Mouse (Mus musculus) limb, embryonic 13.5 days (tissue): ENCODE measurements around the gene Eml5. TPM values are rescaled to one million over a fixed set of nuclear protein-coding genes. Genes with fewer than 3 reads are reported as not detected.

ENCODE experiments used
- ATAC-seq: fragments of 200-750 bp; cut with Nextera tagmentation; 2 replicates; pipeline ENCODE4 v1.8.0; 2017; ENCODE audit warnings: low read depth, moderate number of reproducible peaks, moderate TSS enrichment; ENCODE audit not compliant: low FRiP score
- H3K27ac ChIP-seq: fragments of 300-500 bp; sonication (generic); 2 replicates; pipeline ENCODE4 v1.5.1; 2015; ENCODE audit warnings: inconsistent platforms, mild to moderate bottlenecking, moderate library complexity
- H3K27me3 ChIP-seq: fragments of 300-500 bp; sonication (generic); 2 replicates; pipeline ENCODE4 v1.6.1; 2015; ENCODE audit warnings: mild to moderate bottlenecking, inconsistent platforms
- H3K36me3 ChIP-seq: fragments of 300-500 bp; sonication (generic); 2 replicates; pipeline ENCODE4 v1.6.1; 2015; ENCODE audit warnings: inconsistent platforms, mild to moderate bottlenecking, moderate library complexity
- H3K4me1 ChIP-seq: fragments of 300-500 bp; sonication (generic); 2 replicates; pipeline ENCODE4 v1.6.1; 2015; ENCODE audit warnings: inconsistent platforms
- H3K4me2 ChIP-seq: fragments of 300-500 bp; sonication (generic); replicated peaks from 2 replicates; pipeline ENCODE4 v1.6.1; 2015; ENCODE audit warnings: inconsistent platforms, mild to moderate bottlenecking, moderate library complexity
- H3K4me3 ChIP-seq: fragments of 300-500 bp; sonication (generic); 2 replicates; pipeline ENCODE4 v1.5.1; 2015; ENCODE audit warnings: moderate library complexity, mild to moderate bottlenecking, inconsistent platforms
- H3K9ac ChIP-seq: fragments of 300-500 bp; sonication (generic); 2 replicates; pipeline ENCODE4 v1.6.1; 2015; ENCODE audit warnings: mild to moderate bottlenecking, inconsistent platforms
- H3K9me3 ChIP-seq: fragments of 300-500 bp; sonication (generic); 2 replicates; pipeline ENCODE4 v1.6.1; 2016; ENCODE audit warnings: inconsistent platforms
- WGBS: fragments of 180-500 bp; shearing (Covaris S2); methylation state at CpG from one replicate; pipeline ENCODE4 v1.1.7; 2015; 5-methylcytosine and 5-hydroxymethylcytosine counted together
- polyA plus RNA-seq: library from polyadenylated mRNA; unstranded; fragments of >200 nt; fragmentation: Nextera tagmentation; extraction: Ambion mirVana; gene quantifications from 2 replicates; pipeline ENCODE4 v1.2.1, GENCODE M21; 2015

Gene Eml5
- polyA plus RNA-seq: 2.5 and 2.9 TPM in 2 replicates

DNA sequence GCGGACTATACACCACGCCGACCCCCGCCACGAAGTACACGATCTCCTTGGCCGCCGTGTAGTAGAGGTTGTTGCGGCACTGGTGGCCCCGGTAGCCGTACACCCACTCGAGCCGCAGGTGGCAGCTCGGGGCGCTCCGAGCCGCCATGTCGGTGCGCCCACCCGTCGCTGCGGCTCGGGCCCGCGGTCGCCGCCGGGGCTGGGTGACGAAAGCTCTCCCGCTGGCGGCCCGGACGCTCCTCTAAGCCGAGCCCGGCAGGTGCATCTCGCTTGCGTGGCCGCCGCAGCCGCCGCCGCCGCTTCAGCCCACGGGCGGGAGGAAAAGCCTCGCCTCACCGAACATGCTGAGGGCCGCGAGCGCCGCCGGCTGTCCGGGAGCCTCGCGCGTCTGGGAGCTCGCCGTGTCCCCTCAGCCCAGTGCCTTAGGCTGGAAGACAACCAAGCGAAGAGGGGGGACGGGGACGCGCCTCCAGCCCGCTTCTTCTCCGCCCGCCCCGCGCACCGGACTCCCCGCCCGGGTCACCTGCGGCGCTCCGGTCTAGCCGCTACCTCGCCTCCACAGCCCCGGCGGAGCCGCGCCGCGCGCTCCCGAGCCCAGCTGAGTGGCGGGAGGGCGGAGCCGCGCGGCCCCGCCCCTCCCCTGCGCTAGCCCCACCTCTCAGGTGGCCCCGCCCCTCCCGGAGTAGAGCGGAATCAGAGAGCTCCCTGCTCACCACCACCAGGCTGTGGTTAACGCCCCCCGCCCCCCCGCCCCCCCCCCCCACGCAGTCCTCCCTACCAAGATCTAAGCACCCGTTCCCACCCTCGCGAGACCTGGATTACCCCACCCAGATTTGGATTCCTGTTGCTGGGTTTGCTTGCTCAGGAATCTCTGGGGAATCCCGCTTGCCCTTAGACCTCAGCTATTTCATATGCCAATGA, at the start of gene Eml5:
TSS of gene Eml5 (minus strand) at position 604 of the 921 bp plus-strand sequence.
- peak within 1 kb of the TSS; percentile 77 for H3K4me3 ChIP-seq
- peak within 1 kb of the TSS; percentile 93 for H3K4me2 ChIP-seq
- H3K27me3 ChIP-seq: peaks cover 24% of the 10 kb centered on the region
- WGBS: 1% methylated on average over 69 of the region's 101 CpGs
- H3K9ac ChIP-seq: peak within 1 kb of the TSS; percentile 58
- H3K36me3 ChIP-seq: no peaks in the 10 kb centered on the region
- no peaks in the 10 kb centered on the region for H3K9me3 ChIP-seq
- H3K4me1 ChIP-seq: peaks cover 6% of the 10 kb centered on the region; the same call in 1 of the 2 replicates
- no peak within 1 kb of the TSS for H3K27ac ChIP-seq
- peak; percentile 89 for ATAC-seq

DNA sequence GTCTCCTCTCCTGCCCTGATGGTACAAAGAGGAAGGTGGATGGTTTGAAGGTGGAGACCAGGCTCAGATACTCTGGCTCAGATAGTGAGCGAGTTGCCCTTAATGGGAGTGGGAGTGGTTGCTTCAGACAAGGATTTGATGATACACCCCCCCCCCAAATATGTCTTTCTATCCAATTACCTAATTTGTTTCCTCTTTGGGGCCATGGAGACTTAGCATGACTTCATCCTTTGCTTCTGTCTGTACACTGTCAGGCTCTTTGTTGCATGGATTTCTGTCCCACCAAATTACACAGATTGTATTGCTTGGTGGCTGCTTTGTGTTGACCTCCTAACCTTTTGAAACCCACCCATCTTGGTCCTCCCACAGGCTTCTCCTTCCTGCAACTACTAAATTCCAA, 31.6 kb upstream of the Eml5 start:
- WGBS: 83% methylated on average over 1 of the region's 1 CpGs
- H3K27me3 ChIP-seq: no peaks in the 10 kb centered on the region

DNA sequence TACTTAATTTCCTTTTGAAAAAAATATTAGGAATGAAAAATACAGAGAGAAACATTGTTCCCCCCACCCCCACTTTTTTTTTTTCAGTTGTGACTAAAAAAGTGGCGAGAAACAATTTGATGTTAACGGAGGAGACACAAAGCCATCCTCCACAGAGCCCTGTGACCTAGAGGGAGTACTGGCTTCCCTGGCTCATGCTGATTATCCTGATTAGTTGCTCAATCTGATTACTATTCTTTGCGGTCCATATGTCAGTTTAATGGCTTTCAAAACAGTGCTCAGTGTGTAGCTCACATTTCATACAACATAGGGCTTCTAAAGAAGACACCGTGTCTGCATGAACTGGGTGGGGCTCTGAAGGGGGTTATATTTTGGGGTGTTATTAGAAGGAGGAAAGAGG, 31.2 kb upstream of the Eml5 start:
- H3K27ac ChIP-seq: no peak overlapping the region
- ATAC-seq: no peak
- H3K27me3 ChIP-seq: no peaks in the 10 kb centered on the region
- H3K9me3 ChIP-seq: no peaks in the 10 kb centered on the region
- no peak overlapping the region for H3K4me2 ChIP-seq
- WGBS: 85% methylated on average over 4 of the region's 4 CpGs
- no peaks in the 10 kb centered on the region for H3K36me3 ChIP-seq
- no peak overlapping the region for H3K9ac ChIP-seq
- no peaks in the 10 kb centered on the region for H3K4me1 ChIP-seq
- H3K4me3 ChIP-seq: no peak overlapping the region

More for the DNA sequence above, 31.6 kb upstream of the Eml5 start:
- Histone ChIP-seq H3K27ac (no peak overlapping the region), H3K36me3 (no peaks in the 10 kb centered on the region), H3K9ac (no peak overlapping the region), H3K4me1 (no peaks in the 10 kb centered on the region), H3K4me2 (no peak overlapping the region), H3K9me3 (no peaks in the 10 kb centered on the region), H3K4me3 (no peak overlapping the region)
- no peak for ATAC-seq

DNA sequence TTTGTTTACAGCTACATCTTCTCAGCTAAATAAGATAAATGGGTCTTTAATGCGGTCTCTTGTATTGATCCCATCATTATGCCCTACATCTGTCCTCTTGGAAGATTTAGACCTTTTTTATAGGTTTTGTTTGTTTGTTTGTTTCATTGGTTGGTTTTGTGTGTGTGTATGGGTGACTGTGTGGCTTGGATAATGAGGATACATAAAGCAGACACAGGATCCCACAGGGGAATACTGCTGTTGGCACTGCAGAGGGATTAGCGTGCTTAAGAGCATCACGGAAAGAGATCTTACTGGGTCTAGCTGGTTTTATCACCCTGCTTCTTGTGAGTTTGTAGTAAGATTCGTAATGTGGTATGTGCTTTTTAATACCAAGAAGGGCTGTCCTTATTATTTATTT, 29.9 kb upstream of the Eml5 start:
- H3K27me3 ChIP-seq: no peaks in the 10 kb centered on the region
- ATAC-seq: no peak
- H3K4me2 ChIP-seq: no peak overlapping the region
- no peaks in the 10 kb centered on the region for H3K4me1 ChIP-seq
- H3K36me3 ChIP-seq: no peaks in the 10 kb centered on the region
- no peak overlapping the region for H3K4me3 ChIP-seq
- H3K9me3 ChIP-seq: no peaks in the 10 kb centered on the region
- H3K27ac ChIP-seq: no peak overlapping the region
- no peak overlapping the region for H3K9ac ChIP-seq
- WGBS: 76% methylated on average over 4 of the region's 4 CpGs

DNA sequence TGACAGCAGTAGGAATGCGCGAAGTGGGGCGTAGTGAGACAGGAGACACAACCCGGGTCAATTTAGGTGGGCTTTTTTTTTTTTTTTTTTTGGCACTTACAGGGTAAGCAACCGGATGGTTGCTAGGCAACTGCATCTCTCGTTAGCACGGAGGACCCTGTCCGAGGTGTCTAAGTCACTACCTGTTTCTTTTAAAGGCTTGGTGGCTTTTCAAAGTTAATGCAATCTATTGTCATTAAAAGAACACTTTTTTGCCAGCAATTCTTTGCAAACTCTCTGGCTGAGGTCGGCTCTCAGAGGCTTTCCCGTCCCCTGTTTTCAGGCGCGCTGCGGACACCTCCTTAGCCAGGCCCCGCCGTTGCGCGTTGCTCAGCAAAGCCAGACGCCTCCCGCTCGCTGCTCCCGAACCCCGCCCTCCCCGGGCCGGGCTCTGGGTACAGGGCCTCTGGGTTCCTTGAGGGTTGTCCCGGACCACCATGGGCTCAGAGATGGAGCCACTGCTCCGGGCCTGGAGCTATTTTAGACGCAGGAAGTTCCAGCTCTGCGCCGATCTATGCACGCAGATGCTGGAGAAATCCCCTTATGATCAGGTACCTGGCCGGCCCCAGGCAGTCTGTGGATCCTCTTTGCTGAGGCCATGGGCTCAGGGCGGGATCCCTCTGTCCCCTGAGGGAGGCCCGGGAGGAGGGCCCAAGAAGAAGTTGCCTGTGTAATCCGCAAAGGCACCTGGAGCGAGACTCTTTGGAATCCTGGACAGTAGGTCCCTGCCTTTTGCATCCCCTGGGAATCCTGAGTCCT, 19.1 kb upstream of the Eml5 start, which contains the start of gene Ttc8:
TSS of gene Ttc8 (plus strand) at position 381 of the 798 bp plus-strand sequence.
- Histone ChIP-seq H3K27me3 (no peaks in the 10 kb centered on the region), H3K4me2 (peak within 1 kb of the TSS; percentile 82), H3K36me3 (no peaks in the 10 kb centered on the region), H3K4me3 (peak within 1 kb of the TSS; percentile 69), H3K4me1 (peaks cover 12% of the 10 kb centered on the region), H3K27ac (peak within 1 kb of the TSS; percentile 77; the same call in 1 of the 2 replicates), H3K9ac (peak within 1 kb of the TSS; percentile 89), H3K9me3 (no peaks in the 10 kb centered on the region)
- peak; percentile 99 for ATAC-seq
- under 1% methylated on average over 35 of the region's 35 CpGs for WGBS

DNA sequence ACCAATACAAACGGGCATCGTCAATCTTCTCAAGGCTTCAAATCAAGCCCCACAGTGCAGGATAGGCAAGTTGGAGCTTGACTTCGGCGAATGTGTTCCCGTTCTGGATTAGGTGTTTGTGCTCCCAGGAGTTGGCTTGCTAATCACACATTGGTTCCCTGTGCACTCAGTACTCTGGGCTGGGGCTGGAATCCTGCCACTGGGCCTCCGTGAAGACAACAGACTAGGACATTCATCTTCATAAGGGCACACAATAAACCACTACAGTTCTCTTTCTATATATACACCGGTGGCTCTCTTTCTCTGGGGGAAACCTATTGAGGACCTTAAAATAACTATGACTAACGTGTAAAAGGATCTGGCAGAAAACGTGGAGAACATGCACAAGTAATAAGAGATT, 8.8 kb upstream of the Eml5 start:
- H3K4me1 ChIP-seq: no peaks in the 10 kb centered on the region
- no peak for ATAC-seq
- no peak overlapping the region for H3K4me2 ChIP-seq
- no peaks in the 10 kb centered on the region for H3K36me3 ChIP-seq
- no peaks in the 10 kb centered on the region for H3K9me3 ChIP-seq
- H3K27me3 ChIP-seq: no peaks in the 10 kb centered on the region
- 70% methylated on average over 9 of the region's 9 CpGs for WGBS
- H3K4me3 ChIP-seq: no peak overlapping the region
- H3K27ac ChIP-seq: no peak overlapping the region
- no peak overlapping the region for H3K9ac ChIP-seq

DNA sequence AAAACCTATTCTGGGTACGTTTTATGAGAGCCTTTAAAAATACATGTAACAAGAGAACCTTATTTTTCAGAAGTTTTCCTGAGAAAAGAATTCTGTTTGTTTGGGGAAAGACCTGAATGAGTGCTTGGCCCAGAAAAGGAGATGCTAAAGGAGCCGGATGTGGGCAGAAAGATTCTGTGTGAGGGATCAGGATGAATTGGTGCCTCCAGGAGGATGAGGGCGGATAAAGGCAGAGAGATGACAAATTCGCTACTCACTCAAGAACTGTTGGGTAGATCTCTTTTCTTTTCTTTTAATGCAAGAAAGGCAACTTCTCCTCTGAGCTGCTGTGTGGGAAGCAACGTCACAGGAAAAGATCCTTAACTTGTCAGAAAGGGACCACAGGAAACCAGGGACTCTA, 4.2 kb upstream of the Eml5 start:
- Histone ChIP-seq H3K9ac (no peak overlapping the region), H3K27ac (no peak overlapping the region), H3K4me3 (no peak overlapping the region), H3K36me3 (no peaks in the 10 kb centered on the region), H3K4me2 (no peak overlapping the region), H3K27me3 (peaks cover 7% of the 10 kb centered on the region), H3K4me1 (peaks cover 2% of the 10 kb centered on the region; the same call in 1 of the 2 replicates), H3K9me3 (no peaks in the 10 kb centered on the region)
- no peak for ATAC-seq
- WGBS: 77% methylated on average over 5 of the region's 5 CpGs

DNA sequence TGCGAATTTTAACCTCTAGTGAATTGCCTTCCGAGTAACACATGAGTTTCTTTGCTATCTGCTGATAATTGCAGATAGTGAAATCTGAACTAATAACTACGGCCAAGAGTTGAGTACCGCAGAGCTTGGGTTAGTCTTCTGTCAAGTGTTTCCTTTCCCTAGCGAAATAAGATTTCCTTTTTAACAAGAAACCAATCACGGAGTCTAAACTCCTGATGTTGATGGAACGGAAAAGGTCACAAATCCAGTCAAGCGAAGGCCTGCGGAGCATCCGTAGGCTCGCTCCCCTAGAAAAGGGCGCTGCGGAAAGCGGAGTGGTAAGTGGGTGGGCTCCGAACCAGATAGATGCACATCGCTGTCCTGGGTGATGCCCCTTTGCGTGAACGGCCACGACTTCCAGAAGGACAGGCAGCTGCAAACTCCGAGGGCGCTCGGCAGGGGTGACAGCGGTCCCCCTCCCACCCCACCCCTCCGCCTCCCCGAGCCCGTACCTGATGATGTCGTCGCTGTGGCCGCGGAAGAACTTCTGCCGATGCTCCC, 873 bp downstream of the Eml5 start:
- H3K36me3 ChIP-seq: no peaks in the 10 kb centered on the region
- no peak overlapping the region for H3K27ac ChIP-seq
- peaks cover 24% of the 10 kb centered on the region for H3K27me3 ChIP-seq
- H3K9me3 ChIP-seq: no peaks in the 10 kb centered on the region
- peaks cover 6% of the 10 kb centered on the region; the same call in 1 of the 2 replicates for H3K4me1 ChIP-seq
- 4% methylated on average over 31 of the region's 31 CpGs for WGBS
- peak overlapping the region; percentile 93 for H3K4me2 ChIP-seq
- no peak; the same call in 1 of the 2 replicates for ATAC-seq
- peak overlapping the region; percentile 58 for H3K9ac ChIP-seq
- peak overlapping the region; percentile 77 for H3K4me3 ChIP-seq

DNA sequence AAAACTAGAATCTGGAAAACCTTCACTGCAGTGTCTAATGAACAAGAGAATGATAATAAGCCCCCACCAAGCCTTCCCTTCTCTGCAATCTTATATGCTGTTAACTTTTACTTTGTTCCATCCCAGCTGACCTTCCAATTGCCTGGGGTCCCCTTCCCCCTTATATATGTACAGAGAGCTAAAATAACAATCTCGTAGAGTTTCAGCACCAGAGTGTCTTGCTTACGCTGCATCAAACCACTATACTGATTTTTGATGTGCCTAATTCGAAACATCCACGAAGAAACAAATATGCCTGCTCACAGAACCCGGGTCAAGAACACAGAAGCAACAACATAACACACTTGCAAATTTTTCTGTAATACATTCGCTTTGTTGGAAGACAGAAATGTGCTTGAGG, 1.6 kb downstream of the Eml5 start:
- Histone ChIP-seq H3K4me2 (no peak overlapping the region), H3K27ac (no peak overlapping the region)
- 69% methylated on average over 6 of the region's 6 CpGs for WGBS

DNA sequence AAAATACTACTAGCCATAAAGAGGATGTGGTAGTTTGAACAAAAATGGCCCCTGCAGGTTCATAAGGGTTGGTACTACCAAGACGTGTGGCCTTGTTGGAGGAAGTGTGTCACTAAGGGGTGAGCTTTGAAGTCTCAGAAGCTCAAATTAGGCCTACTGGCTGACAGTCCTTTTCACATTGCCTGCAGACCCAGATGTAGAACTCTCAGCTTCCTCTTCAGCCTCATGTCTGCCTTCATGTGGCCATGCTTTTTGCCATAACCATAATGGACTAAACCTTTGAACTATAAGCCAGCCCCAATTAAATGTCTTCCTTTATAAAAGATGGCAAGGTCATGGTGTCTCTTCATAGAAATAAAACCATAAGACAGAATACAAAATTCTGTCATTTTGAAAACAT, 4.5 kb downstream of the Eml5 start:
- no peak for ATAC-seq
- H3K9me3 ChIP-seq: no peaks in the 10 kb centered on the region
- H3K36me3 ChIP-seq: no peaks in the 10 kb centered on the region
- no peak overlapping the region for H3K27ac ChIP-seq
- no peak overlapping the region for H3K4me2 ChIP-seq
- peaks cover 6% of the 10 kb centered on the region; the same call in 1 of the 2 replicates for H3K4me1 ChIP-seq
- H3K27me3 ChIP-seq: peaks cover 24% of the 10 kb centered on the region
- WGBS: 27% methylated on average over 1 of the region's 1 CpGs
- no peak overlapping the region for H3K4me3 ChIP-seq
- no peak overlapping the region for H3K9ac ChIP-seq

More for the DNA sequence above, 1.6 kb downstream of the Eml5 start:
- Histone ChIP-seq H3K4me1 (peaks cover 6% of the 10 kb centered on the region; the same call in 1 of the 2 replicates), H3K27me3 (peaks cover 24% of the 10 kb centered on the region), H3K4me3 (no peak overlapping the region), H3K36me3 (no peaks in the 10 kb centered on the region), H3K9ac (no peak overlapping the region), H3K9me3 (no peaks in the 10 kb centered on the region)
- ATAC-seq: no peak

DNA sequence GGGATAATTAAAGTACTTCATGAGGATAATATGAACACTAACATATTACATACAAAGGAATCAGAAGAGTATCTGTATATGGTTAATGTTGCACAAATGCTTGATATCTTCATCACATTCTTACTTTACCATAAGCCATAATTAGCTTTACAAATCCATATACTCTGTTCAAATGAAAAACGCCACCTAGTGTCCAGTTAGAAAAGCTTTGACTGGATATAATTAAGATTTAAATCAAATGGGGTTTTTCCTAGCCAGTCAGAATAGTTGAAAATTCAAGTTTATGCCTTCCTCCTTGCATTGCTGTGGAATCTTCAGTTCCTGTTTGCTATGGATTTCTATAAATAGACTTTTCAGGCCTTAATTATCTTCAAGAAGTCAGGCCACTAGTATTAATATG, 16.8 kb downstream of the Eml5 start:
- H3K9ac ChIP-seq: no peak overlapping the region
- no peaks in the 10 kb centered on the region for H3K9me3 ChIP-seq
- no peaks in the 10 kb centered on the region for H3K27me3 ChIP-seq
- no peak for ATAC-seq
- WGBS: 5% methylated on average over 1 of the region's 1 CpGs
- H3K36me3 ChIP-seq: no peaks in the 10 kb centered on the region
- H3K27ac ChIP-seq: no peak overlapping the region
- no peaks in the 10 kb centered on the region for H3K4me1 ChIP-seq
- H3K4me3 ChIP-seq: no peak overlapping the region
- H3K4me2 ChIP-seq: no peak overlapping the region

DNA sequence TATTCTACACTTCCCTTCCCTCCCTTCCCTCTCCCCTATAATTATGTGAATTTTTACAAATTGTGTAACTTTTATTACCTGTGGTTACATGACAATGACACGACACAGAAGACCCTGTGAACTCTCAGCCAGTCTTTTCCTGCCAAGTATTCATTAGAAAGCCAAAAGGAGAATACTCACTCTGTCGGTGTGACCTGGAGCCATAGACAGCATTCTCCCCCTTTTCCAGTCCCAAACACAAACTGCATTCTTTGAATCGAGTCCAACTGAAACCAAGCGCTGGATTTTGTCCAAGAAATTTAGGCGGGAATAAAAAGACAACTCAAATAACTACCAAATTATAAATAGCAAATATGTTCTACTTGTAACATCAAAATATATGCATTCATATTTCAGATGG, 19.5 kb downstream of the Eml5 start:
- 49% methylated on average over 5 of the region's 5 CpGs for WGBS
- Histone ChIP-seq H3K27me3 (no peaks in the 10 kb centered on the region), H3K4me2 (no peak overlapping the region), H3K9ac (no peak overlapping the region), H3K4me1 (no peaks in the 10 kb centered on the region), H3K9me3 (no peaks in the 10 kb centered on the region), H3K4me3 (no peak overlapping the region), H3K27ac (no peak overlapping the region), H3K36me3 (no peaks in the 10 kb centered on the region)
- ATAC-seq: no peak
